Mouse (Mus musculus) lung, adult 2 months (tissue): ENCODE results near the gene Baiap2l1. TPM values are rescaled to one million over a fixed set of nuclear protein-coding genes. Genes with fewer than 3 reads are reported as not detected.
"Not testable (repeated sequence)": the region's sequence is repeated elsewhere in the genome, so short reads cannot be mapped to it uniquely, and the experiment has no call there.

Source experiments
- DNase-seq: peaks from one replicate; pipeline ENCODE4 v3.0.0; 2022
- H3K4me1 ChIP-seq: fragments of 200-500 bp; 2 replicates; pipeline ENCODE4 v1.6.1; 2011; ENCODE audit warnings: low read length; ENCODE audit not compliant: control insufficient read depth, insufficient read depth
- H3K4me3 ChIP-seq: fragments of 200-500 bp; replicated peaks from 2 replicates; pipeline ENCODE3; 2011; ENCODE audit warnings: low read depth, mild to moderate bottlenecking, control low read depth, low read length; ENCODE audit errors: extremely low read depth
- CTCF ChIP-seq: fragments of 200-500 bp; IDR thresholded peaks from 2 replicates; pipeline ENCODE4 v1.5.1; 2011; ENCODE audit warnings: mild to moderate bottlenecking, low read length, control low read depth; ENCODE audit not compliant: insufficient read depth
- POLR2A ChIP-seq: fragments of 200-500 bp; IDR thresholded peaks from 2 replicates; pipeline ENCODE4 v1.6.1; 2011; ENCODE audit warnings: low read depth, mild to moderate bottlenecking, control low read depth, low read length, borderline replicate concordance; ENCODE audit errors: extremely low read depth
- WGBS: fragments of 180-500 bp; shearing (Covaris S2); methylation state at CpG from one replicate; pipeline ENCODE4 v1.1.7; 2018; 5-methylcytosine and 5-hydroxymethylcytosine counted together
- polyA plus RNA-seq: library from polyadenylated mRNA; depleted of rRNA; stranded (reverse); fragments of >200 nt; gene quantifications from 2 replicates; pipeline ENCODE4 v1.2.3, GENCODE M21; 2012

Baiap2l1 gene
- polyA plus RNA-seq, 1 experiment: 20.4 TPM

DNA sequence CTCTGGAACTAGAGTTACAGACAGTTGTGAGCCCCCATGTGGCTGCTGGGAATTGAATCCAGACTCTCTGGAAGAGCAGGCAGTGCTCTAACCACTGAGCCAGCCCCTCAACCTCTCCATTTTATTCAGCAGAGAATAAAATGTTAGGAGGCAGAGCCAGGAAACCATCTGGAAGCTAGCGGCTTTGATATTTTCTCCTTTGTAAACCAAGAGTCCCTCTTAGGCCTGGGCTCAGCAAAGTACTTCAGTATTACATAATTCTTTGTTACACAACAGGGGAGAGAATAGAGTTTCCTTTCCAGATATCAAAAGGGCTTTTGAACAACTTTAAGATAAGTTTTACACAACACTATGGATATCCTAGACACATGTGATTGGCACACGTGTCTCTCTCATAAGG is 15.0 kb upstream of the Baiap2l1 start:
- 50% methylated on average over 2 of the region's 2 CpGs for WGBS
- H3K4me1 ChIP-seq: peaks cover 2% of the 10 kb centered on the region; the same call in 1 of the 2 replicates
- peak; percentile 27 for DNase-seq

DNA sequence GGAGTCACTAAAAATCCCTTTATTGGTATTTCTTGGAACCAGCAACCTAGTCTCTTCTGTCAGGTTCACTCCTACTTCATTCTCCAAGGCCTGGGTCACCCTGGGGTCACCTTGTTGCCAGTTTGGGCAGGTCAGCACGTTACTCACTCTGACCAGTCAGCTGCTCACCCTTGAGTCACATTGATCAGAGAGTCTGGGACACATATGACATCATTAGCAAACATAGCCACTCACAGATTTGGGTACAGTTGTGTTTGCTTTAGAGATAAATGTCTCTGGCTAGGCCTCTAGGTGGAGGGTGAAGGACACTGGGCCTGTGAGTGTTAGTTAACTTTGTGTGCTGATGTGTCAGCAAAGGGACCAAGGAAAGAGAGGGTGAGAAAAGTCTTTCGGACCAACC is 14.3 kb upstream of the Baiap2l1 start:
- WGBS: 35% methylated on average over 2 of the region's 2 CpGs
- no peak overlapping the region for H3K4me3 ChIP-seq
- peaks cover 2% of the 10 kb centered on the region; the same call in 1 of the 2 replicates for H3K4me1 ChIP-seq
- no peak for DNase-seq
- TF ChIP-seq CTCF (no peak), POLR2A (no peak)

More for the DNA sequence above, 15.0 kb upstream of the Baiap2l1 start:
- H3K4me3 ChIP-seq: no peak overlapping the region
- TF ChIP-seq POLR2A (no peak), CTCF (no peak)

DNA sequence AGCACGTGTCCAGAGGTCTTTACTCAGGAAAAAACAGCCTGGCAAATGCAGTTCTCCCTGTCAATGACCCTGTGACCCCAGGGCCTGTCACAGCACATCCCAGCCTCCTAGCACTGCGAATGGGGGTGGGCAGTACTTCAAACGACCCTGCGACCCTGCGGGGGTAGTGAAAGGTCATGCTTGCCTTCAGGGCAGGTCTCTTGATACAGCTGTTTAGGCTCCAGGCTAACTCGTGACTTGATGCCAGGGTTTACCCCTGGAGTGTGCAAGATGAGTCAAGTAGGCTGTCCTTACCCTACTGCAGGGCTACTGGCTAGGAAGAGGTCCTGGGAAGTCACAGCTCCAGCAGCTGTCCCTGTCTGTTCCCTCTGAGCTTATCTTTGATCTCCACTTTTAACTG is 13.1 kb upstream of the Baiap2l1 start:
- Histone ChIP-seq H3K4me1 (peaks cover 2% of the 10 kb centered on the region; the same call in 1 of the 2 replicates), H3K4me3 (no peak overlapping the region)
- no peak for TF ChIP-seq POLR2A
- TF ChIP-seq CTCF: no peak
- no peak for DNase-seq
- WGBS: 24% methylated on average over 6 of the region's 6 CpGs

DNA sequence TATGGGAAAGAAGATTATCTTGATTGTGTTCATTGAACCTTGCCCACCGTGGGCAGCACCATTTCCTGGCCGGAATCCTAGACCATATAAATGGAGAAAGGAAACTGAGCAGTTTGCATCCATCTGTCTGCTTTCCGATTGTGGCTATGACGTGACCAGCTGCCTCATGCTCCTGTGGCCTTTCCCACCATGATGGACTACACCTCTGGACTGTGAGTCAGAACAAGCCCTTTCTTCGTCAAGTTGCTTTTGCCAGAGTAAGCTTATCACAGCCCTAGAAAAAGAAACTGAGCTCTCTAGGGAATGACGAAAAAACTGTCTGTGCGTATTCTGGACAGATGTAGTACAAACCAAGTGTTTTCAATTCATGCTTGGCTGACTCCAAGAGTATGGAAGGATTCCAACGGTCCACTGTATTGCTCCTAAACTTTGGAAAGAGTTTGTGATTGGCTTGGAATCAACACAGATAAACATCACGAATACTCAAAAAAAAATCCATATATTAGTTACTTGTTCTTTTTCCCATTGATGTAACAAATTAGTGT is 10.8 kb upstream of the Baiap2l1 start:
- no peak for DNase-seq
- 67% methylated on average over 9 of the region's 9 CpGs for WGBS
- TF ChIP-seq POLR2A (no peak), CTCF (no peak)
- Histone ChIP-seq H3K4me1 (peaks cover 2% of the 10 kb centered on the region; the same call in 1 of the 2 replicates), H3K4me3 (no peak overlapping the region)

- WGBS: 73% methylated on average over 6 of the region's 6 CpGs
- H3K4me3 ChIP-seq, H3K4me1 ChIP-seq, DNase-seq: not testable (repeated sequence)
Observed at GRCm38 (mm10) chr5:144366551-144366950, 8.6 kb upstream of the Baiap2l1 start.

DNA sequence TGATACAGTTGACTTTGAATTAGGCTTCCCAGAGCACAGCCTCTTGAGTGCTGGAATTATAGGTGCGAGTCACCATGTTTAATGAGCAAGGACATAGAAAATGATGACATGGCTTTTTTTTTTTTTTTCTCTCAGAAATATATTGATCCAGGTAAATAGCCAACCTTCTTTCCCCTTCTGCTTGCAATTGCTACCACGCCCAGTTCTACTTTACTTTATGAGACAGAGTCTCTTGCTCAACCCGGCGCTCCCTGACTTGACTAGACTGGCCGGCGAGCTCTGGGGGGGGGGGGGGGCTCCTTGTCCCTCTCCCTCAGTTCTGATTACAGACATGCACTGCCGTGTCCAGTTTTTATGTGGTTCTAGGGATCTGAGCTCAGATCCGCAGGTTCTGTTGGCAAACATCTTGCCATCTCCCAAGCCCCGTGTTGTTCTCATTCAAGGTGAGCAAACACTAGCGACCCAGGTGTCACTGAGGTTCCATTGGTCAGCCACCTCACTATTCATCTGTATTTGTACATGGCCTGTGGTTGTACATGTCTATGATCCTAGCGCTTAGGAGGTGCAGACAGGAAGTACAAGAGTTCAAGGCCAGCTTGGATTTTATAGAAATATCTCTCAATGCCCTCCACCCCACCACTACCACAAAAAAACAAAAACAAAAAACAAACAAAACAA is 6.9 kb upstream of the Baiap2l1 start:
- H3K4me3 ChIP-seq: no peak overlapping the region
- no peak for TF ChIP-seq POLR2A
- no peak for TF ChIP-seq CTCF
- 76% methylated on average over 11 of the region's 11 CpGs for WGBS
- no peaks in the 10 kb centered on the region for H3K4me1 ChIP-seq
- no peak for DNase-seq

GRCm38 (mm10) chr5:144360346-144360745 is 2.4 kb upstream of the Baiap2l1 start:
- 56% methylated on average over 6 of the region's 6 CpGs for WGBS
- Histone ChIP-seq H3K4me1 (0 out of 2 replicates have a peak, but pooled peaks cover 4% of the 10 kb centered on the region), H3K4me3 (no peak overlapping the region)
- no peak for DNase-seq
- TF ChIP-seq CTCF (no peak), POLR2A (no peak)

DNA sequence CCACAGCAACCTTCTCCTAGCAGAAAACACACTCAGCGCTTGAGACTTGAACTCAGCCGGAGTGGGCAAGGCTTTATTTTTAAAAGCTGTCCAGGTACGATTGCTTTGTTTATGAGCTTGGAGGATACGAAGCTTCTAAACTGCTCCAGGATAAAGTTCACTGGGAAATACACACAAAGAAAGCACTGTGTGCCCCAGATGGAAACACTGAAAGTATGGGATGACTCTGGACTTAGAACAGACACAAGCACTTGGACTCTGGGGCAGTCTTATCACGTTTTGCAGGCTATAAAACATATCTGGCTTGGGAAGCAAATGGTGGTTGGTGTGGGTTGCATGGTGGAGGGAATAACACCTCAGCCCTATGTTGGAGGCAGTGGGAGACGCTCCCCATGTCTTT is 2.0 kb upstream of the Baiap2l1 start:
- DNase-seq: no peak
- no peak overlapping the region for H3K4me3 ChIP-seq
- 80% methylated on average over 6 of the region's 6 CpGs for WGBS
- H3K4me1 ChIP-seq: 0 out of 2 replicates have a peak, but pooled peaks cover 4% of the 10 kb centered on the region
- TF ChIP-seq POLR2A (no peak), CTCF (no peak)

DNA sequence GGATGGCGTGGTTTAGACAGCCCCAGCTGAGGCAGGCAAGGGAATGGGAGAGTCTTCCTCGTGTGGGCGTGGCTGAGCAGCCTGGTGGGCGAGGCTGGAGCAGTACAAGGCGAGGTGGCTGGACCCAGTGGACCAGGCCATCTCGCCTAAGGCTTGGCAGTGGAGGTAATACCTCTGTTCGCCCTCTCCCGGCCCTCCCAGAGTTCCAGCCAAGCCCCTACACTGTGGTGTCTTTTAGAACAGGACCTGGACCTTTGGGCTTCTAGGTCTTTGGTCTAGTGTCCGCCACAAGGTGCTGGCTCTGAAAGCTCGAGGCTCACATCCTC is 643 bp upstream of the Baiap2l1 start:
- no peak for DNase-seq
- Histone ChIP-seq H3K4me3 (peak overlapping the region; percentile 72), H3K4me1 (0 out of 2 replicates have a peak, but pooled peaks cover 4% of the 10 kb centered on the region)
- 6% methylated on average over 10 of the region's 10 CpGs for WGBS
- TF ChIP-seq POLR2A: no peak
- no peak for TF ChIP-seq CTCF

GRCm38 (mm10) chr5:144357551-144357880 is 396 bp downstream of the Baiap2l1 start:
- no peak for DNase-seq
- TF ChIP-seq POLR2A: no peak
- no peak for TF ChIP-seq CTCF
- Histone ChIP-seq H3K4me3 (peak overlapping the region; percentile 72), H3K4me1 (peaks cover 4% of the 10 kb centered on the region; the same call in 1 of the 2 replicates)
- WGBS: under 1% methylated on average over 27 of the region's 27 CpGs
